Mouse (Mus musculus) heart, embryonic 12.5 days (tissue): Measurements from ENCODE around the gene Rpia. TPM values are rescaled to one million over a fixed set of nuclear protein-coding genes. Genes with fewer than 3 reads are reported as not detected.
A peak's percentile ranks its signal among the peaks of the same experiment; 100 is the strongest.

Experiments used
- ATAC-seq: fragments of 200-750 bp; cut with Nextera tagmentation; 2 replicates; pipeline ENCODE4 v1.8.0; 2017; ENCODE audit warnings: moderate TSS enrichment, moderate library complexity; ENCODE audit not compliant: insufficient number of reproducible peaks, low FRiP score
- H3K27ac ChIP-seq: fragments of 300-500 bp; sonication (generic); 2 replicates; pipeline ENCODE4 v1.5.1; 2016; ENCODE audit warnings: mild to moderate bottlenecking, moderate library complexity; ENCODE audit not compliant: poor library complexity, severe bottlenecking
- H3K27me3 ChIP-seq: fragments of 300-500 bp; sonication (generic); replicated peaks from 2 replicates; pipeline ENCODE4 v1.6.1; 2016; ENCODE audit warnings: mild to moderate bottlenecking, moderate library complexity
- H3K36me3 ChIP-seq: fragments of 300-500 bp; sonication (generic); 2 replicates; pipeline ENCODE4 v1.6.1; 2016; ENCODE audit warnings: mild to moderate bottlenecking, moderate library complexity
- H3K4me1 ChIP-seq: fragments of 300-500 bp; sonication (generic); replicated peaks from 2 replicates; pipeline ENCODE4 v1.6.1; 2016; ENCODE audit warnings: mild to moderate bottlenecking
- H3K4me2 ChIP-seq: fragments of 300-500 bp; sonication (generic); 2 replicates; pipeline ENCODE4 v1.6.1; 2016; ENCODE audit warnings: mild to moderate bottlenecking, moderate library complexity
- H3K4me3 ChIP-seq: fragments of 300-500 bp; sonication (generic); 2 replicates; pipeline ENCODE4 v1.5.1; 2016; ENCODE audit warnings: mild to moderate bottlenecking
- H3K9ac ChIP-seq: fragments of 300-500 bp; sonication (generic); 2 replicates; pipeline ENCODE4 v1.6.1; 2016; ENCODE audit warnings: mild to moderate bottlenecking, moderate library complexity
- H3K9me3 ChIP-seq: fragments of 300-500 bp; sonication (generic); replicated peaks from 2 replicates; pipeline ENCODE4 v1.6.1; 2016; ENCODE audit warnings: mild to moderate bottlenecking, moderate library complexity
- WGBS: fragments of 180-500 bp; shearing (Covaris S2); methylation state at CpG from one replicate; pipeline ENCODE4 v1.1.7; 2016; 5-methylcytosine and 5-hydroxymethylcytosine counted together
- polyA plus RNA-seq: library from polyadenylated mRNA; unstranded; fragments of >200 nt; fragmentation: Nextera tagmentation; extraction: Ambion mirVana; gene quantifications from 2 replicates; pipeline ENCODE4 v1.2.1, GENCODE M21; 2016

Rpia gene
- polyA plus RNA-seq, 1 experiment from 2014 or later, result 0.86 TPM

GRCm38 (mm10) chr6:70747702-70748101 is 44.3 kb downstream of the Rpia start:
- Histone ChIP-seq H3K27ac (no peak overlapping the region), H3K4me3 (no peak overlapping the region), H3K36me3 (no peaks in the 10 kb centered on the region), H3K4me2 (no peak overlapping the region), H3K9ac (no peak overlapping the region), H3K27me3 (no peaks in the 10 kb centered on the region), H3K9me3 (no peaks in the 10 kb centered on the region), H3K4me1 (no peaks in the 10 kb centered on the region)
- WGBS, result 87% methylated on average over 5 of the region's 5 CpGs
- no peak for ATAC-seq

DNA sequence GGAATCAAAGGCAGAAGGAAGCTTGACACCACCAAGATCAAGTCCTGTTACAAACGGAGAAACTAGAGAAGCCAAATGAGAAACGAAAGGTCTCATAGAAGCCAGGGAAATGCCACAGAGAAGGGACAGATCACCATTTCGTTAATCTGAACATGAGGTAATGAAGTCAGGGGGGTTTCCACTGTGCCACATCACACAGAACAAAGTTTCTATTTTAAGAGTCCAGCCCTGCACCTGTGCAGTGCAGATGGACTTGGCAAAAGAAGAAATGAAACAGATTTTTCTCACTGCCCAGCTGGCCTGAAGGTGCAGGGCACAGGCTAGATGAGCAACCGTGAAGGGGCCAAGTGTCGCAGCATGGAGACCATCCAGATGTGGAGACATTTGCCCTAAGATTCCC is 48.1 kb downstream of the Rpia start:
- WGBS, result 75% methylated on average over 5 of the region's 5 CpGs
- no peak overlapping the region for H3K4me2 ChIP-seq
- H3K9ac ChIP-seq, result no peak overlapping the region
- H3K4me3 ChIP-seq, result no peak overlapping the region
- no peaks in the 10 kb centered on the region for H3K4me1 ChIP-seq
- no peaks in the 10 kb centered on the region for H3K27me3 ChIP-seq
- no peak for ATAC-seq
- H3K36me3 ChIP-seq, result no peaks in the 10 kb centered on the region
- no peaks in the 10 kb centered on the region for H3K9me3 ChIP-seq
- no peak overlapping the region for H3K27ac ChIP-seq

DNA sequence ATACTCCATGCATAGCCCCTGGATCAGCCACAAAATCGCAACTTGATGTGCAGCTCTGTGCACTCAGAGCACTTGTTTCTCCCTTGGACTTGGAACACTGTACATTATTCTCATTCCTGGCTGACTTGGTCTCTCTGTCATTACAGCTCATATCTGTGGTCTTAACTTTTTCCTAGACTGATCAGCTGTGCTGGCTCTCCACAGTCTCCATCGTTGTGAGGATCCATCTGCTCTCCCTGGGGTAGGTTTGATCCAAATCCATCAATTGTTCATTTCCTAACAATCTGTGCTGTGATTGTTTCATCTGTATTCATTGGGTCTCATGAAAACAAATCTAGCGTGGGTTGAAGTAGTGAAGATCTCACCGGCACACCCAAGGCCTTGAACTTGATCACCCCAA is 49.2 kb downstream of the Rpia start:
- Histone ChIP-seq H3K36me3 (no peaks in the 10 kb centered on the region), H3K27me3 (no peaks in the 10 kb centered on the region), H3K4me3 (no peak overlapping the region), H3K27ac (no peak overlapping the region), H3K9me3 (no peaks in the 10 kb centered on the region), H3K4me1 (no peaks in the 10 kb centered on the region), H3K4me2 (no peak overlapping the region), H3K9ac (no peak overlapping the region)
- no peak for ATAC-seq
- WGBS, result 84% methylated on average over 4 of the region's 4 CpGs

DNA sequence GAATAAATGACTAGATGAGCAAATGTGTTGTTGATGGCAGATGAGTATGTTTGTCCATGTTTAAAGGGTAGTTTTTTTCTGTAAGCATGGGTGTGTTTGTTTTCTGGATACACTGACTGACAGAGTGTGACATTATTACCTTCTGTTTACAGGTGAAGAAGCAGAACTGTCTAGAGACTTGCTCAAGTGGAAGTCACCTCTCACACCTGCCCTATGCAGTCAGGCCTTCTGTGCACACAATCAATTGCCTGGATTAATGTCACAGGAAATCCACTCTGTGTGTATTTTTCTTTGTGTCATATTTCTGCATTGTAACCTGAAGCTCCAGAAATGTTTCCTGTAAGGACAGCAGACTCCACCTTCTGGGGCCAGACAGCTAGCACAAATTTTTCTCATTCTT is 51.5 kb downstream of the Rpia start:
- no peak for ATAC-seq
- no peak overlapping the region for H3K27ac ChIP-seq

GRCm38 (mm10) chr6:70739456-70739855 is 52.6 kb downstream of the Rpia start:
- no peaks in the 10 kb centered on the region for H3K27me3 ChIP-seq
- no peaks in the 10 kb centered on the region for H3K4me1 ChIP-seq
- 66% methylated on average over 1 of the region's 1 CpGs for WGBS
- H3K36me3 ChIP-seq, result no peaks in the 10 kb centered on the region
- no peak overlapping the region for H3K4me2 ChIP-seq
- H3K27ac ChIP-seq, result no peak overlapping the region
- no peak overlapping the region for H3K4me3 ChIP-seq
- ATAC-seq, result no peak
- no peaks in the 10 kb centered on the region for H3K9me3 ChIP-seq
- H3K9ac ChIP-seq, result no peak overlapping the region

More for the DNA sequence above, 51.5 kb downstream of the Rpia start:
- no peak overlapping the region for H3K9ac ChIP-seq
- H3K9me3 ChIP-seq, result no peaks in the 10 kb centered on the region
- H3K27me3 ChIP-seq, result no peaks in the 10 kb centered on the region
- H3K4me2 ChIP-seq, result no peak overlapping the region
- H3K36me3 ChIP-seq, result no peaks in the 10 kb centered on the region
- no peak overlapping the region for H3K4me3 ChIP-seq
- no peaks in the 10 kb centered on the region for H3K4me1 ChIP-seq

GRCm38 (mm10) chr6:70735528-70735927 is 56.5 kb downstream of the Rpia start:
- no peak overlapping the region for H3K4me2 ChIP-seq
- no peak overlapping the region for H3K9ac ChIP-seq
- H3K9me3 ChIP-seq, result no peaks in the 10 kb centered on the region
- H3K36me3 ChIP-seq, result no peaks in the 10 kb centered on the region
- H3K4me1 ChIP-seq, result no peaks in the 10 kb centered on the region
- H3K27ac ChIP-seq, result no peak overlapping the region
- ATAC-seq, result no peak
- H3K27me3 ChIP-seq, result no peaks in the 10 kb centered on the region
- no peak overlapping the region for H3K4me3 ChIP-seq
- 85% methylated on average over 2 of the region's 2 CpGs for WGBS

DNA sequence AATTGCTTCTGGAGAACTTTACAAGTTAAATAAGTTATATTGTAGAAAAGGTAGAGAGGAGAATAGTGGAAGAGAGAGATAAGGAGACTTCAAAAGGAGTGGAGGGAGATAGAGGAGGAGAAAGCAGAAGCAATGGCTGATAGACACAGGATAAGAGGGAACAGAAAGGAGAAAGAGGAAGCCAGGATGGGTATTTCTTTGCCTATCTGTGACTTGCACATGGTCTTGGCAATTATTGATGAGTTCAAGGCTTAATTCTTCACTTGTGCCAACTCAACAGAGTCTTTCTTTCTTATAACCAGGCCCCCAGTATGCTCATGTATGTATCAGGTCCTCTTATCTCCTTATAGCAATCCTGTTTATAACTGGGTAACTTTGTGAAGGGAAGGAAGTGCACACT is 61.2 kb downstream of the Rpia start:
- no peak overlapping the region for H3K27ac ChIP-seq
- no peaks in the 10 kb centered on the region for H3K36me3 ChIP-seq
- H3K9me3 ChIP-seq, result no peaks in the 10 kb centered on the region
- no peaks in the 10 kb centered on the region for H3K27me3 ChIP-seq
- no peak overlapping the region for H3K4me3 ChIP-seq
- peak; percentile 29; the same call in 1 of the 2 replicates for ATAC-seq
- no peaks in the 10 kb centered on the region for H3K4me1 ChIP-seq
- no peak overlapping the region for H3K9ac ChIP-seq
- H3K4me2 ChIP-seq, result no peak overlapping the region

- Histone ChIP-seq H3K27me3 (no peaks in the 10 kb centered on the region), H3K4me1 (no peaks in the 10 kb centered on the region), H3K9ac (no peak overlapping the region), H3K9me3 (no peaks in the 10 kb centered on the region), H3K4me2 (no peak overlapping the region), H3K27ac (no peak overlapping the region), H3K36me3 (no peaks in the 10 kb centered on the region), H3K4me3 (no peak overlapping the region)
- no peak for ATAC-seq
- 78% methylated on average over 1 of the region's 1 CpGs for WGBS
These were observed 62.9 kb downstream of the Rpia start for GRCm38 (mm10) chr6:70729125-70729524.

- no peaks in the 10 kb centered on the region for H3K36me3 ChIP-seq
- no peaks in the 10 kb centered on the region for H3K4me1 ChIP-seq
- H3K9me3 ChIP-seq, result no peaks in the 10 kb centered on the region
- 64% methylated on average over 4 of the region's 4 CpGs for WGBS
- H3K27ac ChIP-seq, result no peak overlapping the region
- H3K9ac ChIP-seq, result no peak overlapping the region
- no peaks in the 10 kb centered on the region for H3K27me3 ChIP-seq
- H3K4me3 ChIP-seq, result no peak overlapping the region
- no peak for ATAC-seq
- H3K4me2 ChIP-seq, result no peak overlapping the region
These were observed 64.8 kb downstream of the Rpia start for GRCm38 (mm10) chr6:70727094-70727721.

GRCm38 (mm10) chr6:70725639-70726038 is 66.4 kb downstream of the Rpia start:
- no peaks in the 10 kb centered on the region for H3K27me3 ChIP-seq
- H3K4me1 ChIP-seq, result no peaks in the 10 kb centered on the region
- 60% methylated on average over 2 of the region's 2 CpGs for WGBS
- H3K4me3 ChIP-seq, result no peak overlapping the region
- no peak for ATAC-seq
- no peak overlapping the region for H3K9ac ChIP-seq
- H3K9me3 ChIP-seq, result no peaks in the 10 kb centered on the region
- H3K4me2 ChIP-seq, result no peak overlapping the region
- H3K36me3 ChIP-seq, result no peaks in the 10 kb centered on the region
- no peak overlapping the region for H3K27ac ChIP-seq

DNA sequence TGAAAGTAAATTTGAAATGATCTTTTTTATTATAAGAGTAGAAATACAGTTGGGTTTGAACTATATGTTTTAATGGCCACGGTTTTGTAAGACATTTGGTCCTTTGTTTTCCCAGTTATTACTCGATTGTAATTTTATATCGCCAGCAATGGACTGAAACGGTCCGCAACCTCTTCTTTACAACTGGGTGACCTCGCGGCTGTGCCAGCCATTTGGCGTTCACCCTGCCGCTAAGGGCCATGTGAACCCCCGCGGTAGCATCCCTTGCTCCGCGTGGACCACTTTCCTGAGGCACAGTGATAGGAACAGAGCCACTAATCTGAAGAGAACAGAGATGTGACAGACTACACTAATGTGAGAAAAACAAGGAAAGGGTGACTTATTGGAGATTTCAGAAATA is 67.3 kb downstream of the Rpia start:
- 86% methylated on average over 13 of the region's 13 CpGs for WGBS

GRCm38 (mm10) chr6:70722298-70722697 is 69.7 kb downstream of the Rpia start:
- WGBS, result 83% methylated on average over 7 of the region's 7 CpGs
- Histone ChIP-seq H3K9ac (no peak overlapping the region), H3K4me1 (no peaks in the 10 kb centered on the region), H3K9me3 (no peaks in the 10 kb centered on the region), H3K36me3 (no peaks in the 10 kb centered on the region), H3K4me2 (no peak overlapping the region), H3K4me3 (no peak overlapping the region), H3K27ac (no peak overlapping the region), H3K27me3 (no peaks in the 10 kb centered on the region)
- no peak for ATAC-seq

More for the DNA sequence above, 67.3 kb downstream of the Rpia start:
- H3K9me3 ChIP-seq, result no peaks in the 10 kb centered on the region
- H3K36me3 ChIP-seq, result no peaks in the 10 kb centered on the region
- no peak overlapping the region for H3K27ac ChIP-seq
- H3K27me3 ChIP-seq, result no peaks in the 10 kb centered on the region
- H3K9ac ChIP-seq, result no peak overlapping the region
- H3K4me3 ChIP-seq, result no peak overlapping the region
- no peaks in the 10 kb centered on the region for H3K4me1 ChIP-seq
- no peak for ATAC-seq
- H3K4me2 ChIP-seq, result no peak overlapping the region
